Mouse (Mus musculus): ENCODE measurements around the gene Clstn3. TPM values are rescaled to one million over a fixed set of nuclear protein-coding genes. Genes with fewer than 3 reads are reported as not detected.
"Not testable (repeated sequence)": the region's sequence is repeated elsewhere in the genome, so short reads cannot be mapped to it uniquely, and the experiment has no call there.

The Clstn3 gene
- polyA plus RNA-seq, 1 experiment from 2014 or later: 160 TPM

DNA sequence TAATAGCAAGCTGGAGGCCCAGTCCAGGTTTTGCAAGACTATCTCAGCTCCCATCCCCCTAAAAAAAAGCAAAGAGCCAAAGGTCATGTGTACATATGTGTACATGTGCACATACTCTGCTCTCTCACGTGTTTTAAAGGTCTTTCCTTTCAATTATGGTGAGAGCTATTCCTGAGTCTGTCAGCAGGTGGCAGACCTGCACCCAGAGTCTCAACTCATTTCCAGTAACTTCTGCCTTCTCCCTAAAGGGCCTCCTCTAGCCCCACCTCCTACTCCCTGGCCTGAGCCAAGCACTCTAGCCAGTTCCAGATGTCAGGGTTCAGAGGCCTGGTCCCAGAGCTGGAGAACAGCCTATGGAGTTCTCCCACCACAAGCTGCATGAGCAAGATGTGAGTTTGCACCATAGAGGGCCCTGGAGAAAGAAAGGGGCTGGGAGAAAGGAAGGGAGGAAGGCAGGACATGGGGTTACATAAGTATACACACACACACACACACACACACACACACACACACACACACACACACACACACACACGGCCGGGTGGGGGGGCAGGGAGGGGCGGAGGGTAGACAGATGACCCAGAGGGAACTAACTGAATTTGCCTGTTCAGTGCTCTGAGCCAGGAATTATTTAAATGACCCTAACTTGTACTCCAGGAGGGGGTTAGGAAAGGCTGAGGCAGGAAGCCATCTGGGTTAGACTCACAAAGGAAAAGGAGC is 28.4 kb upstream of the Clstn3 start, which contains the start of gene C1rl:
C1rl (plus strand) TSS at position 272 of the 720 bp plus-strand sequence.
- 59% methylated on average over 4 of the region's 4 CpGs for WGBS
- peak; percentile 63; the same call in 1 of the 2 replicates for ATAC-seq (ENCODE audit: low FRiP score)
- no peak within 1 kb of the TSS for H3K4me2 ChIP-seq

GRCm38 (mm10) chr6:124491427-124491826 is 26.8 kb upstream of the Clstn3 start:
- Histone ChIP-seq H3K9ac (replicated peaks) (no peak overlapping the region), H3K27ac (replicated peaks) (no peak overlapping the region), H3K4me1 (no peaks in the 10 kb centered on the region), H3K27me3 (replicated peaks) (no peaks in the 10 kb centered on the region), H3K4me3 (replicated peaks) (no peak overlapping the region), H3K9me3 (replicated peaks) (no peaks in the 10 kb centered on the region), H3K4me2 (no peak overlapping the region), H3K36me3 (no peaks in the 10 kb centered on the region)
- 84% methylated on average over 6 of the region's 6 CpGs for WGBS
- no peak for ATAC-seq (ENCODE audit: low FRiP score)

More for the DNA sequence above, 28.4 kb upstream of the Clstn3 start, which contains the start of gene C1rl:
- no peaks in the 10 kb centered on the region for H3K4me1 ChIP-seq
- no peaks in the 10 kb centered on the region for H3K9me3 ChIP-seq (replicated peaks)
- no peak within 1 kb of the TSS for H3K4me3 ChIP-seq (replicated peaks)
- H3K36me3 ChIP-seq: no peaks in the 10 kb centered on the region
- no peaks in the 10 kb centered on the region for H3K27me3 ChIP-seq (replicated peaks)
- H3K9ac ChIP-seq (replicated peaks): no peak within 1 kb of the TSS
- H3K27ac ChIP-seq (replicated peaks): no peak within 1 kb of the TSS

GRCm38 (mm10) chr6:124488952-124489351 is 24.4 kb upstream of the Clstn3 start:
- WGBS: 88% methylated on average over 4 of the region's 4 CpGs
- no peaks in the 10 kb centered on the region for H3K9me3 ChIP-seq (replicated peaks)
- no peak for ATAC-seq (ENCODE audit: low FRiP score)
- no peaks in the 10 kb centered on the region for H3K27me3 ChIP-seq (replicated peaks)
- H3K36me3 ChIP-seq: no peaks in the 10 kb centered on the region
- no peak overlapping the region for H3K4me3 ChIP-seq (replicated peaks)
- no peak overlapping the region for H3K4me2 ChIP-seq
- H3K4me1 ChIP-seq: no peaks in the 10 kb centered on the region; the same call in 1 of the 2 replicates
- H3K27ac ChIP-seq (replicated peaks): no peak overlapping the region
- H3K9ac ChIP-seq (replicated peaks): no peak overlapping the region

DNA sequence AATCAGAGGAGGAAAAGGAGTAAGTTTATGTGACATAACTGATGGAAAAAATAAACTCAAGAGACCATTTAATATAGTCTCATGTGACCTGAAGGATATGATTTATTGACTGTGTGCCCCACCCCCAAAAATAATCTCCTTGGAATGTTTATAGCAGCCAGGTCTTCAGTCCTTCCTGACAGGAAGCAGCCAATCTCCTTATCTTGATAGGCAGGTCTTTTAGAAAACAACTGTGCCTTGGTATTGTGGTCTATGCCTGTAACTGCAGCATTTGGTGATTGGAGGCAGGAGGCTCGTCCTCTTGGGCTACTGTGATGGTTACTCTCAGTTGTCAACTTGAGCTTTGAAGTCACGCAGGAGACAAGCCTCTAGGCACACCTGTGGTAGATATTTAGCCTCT is 22.9 kb upstream of the Clstn3 start:
- Histone ChIP-seq H3K27ac (replicated peaks) (no peak overlapping the region), H3K4me2 (no peak overlapping the region), H3K4me1 (no peaks in the 10 kb centered on the region; the same call in 1 of the 2 replicates), H3K4me3 (replicated peaks) (no peak overlapping the region), H3K9me3 (replicated peaks) (no peaks in the 10 kb centered on the region), H3K9ac (replicated peaks) (no peak overlapping the region), H3K27me3 (replicated peaks) (no peaks in the 10 kb centered on the region), H3K36me3 (no peaks in the 10 kb centered on the region)
- no peak for ATAC-seq (ENCODE audit: low FRiP score)
- WGBS: 63% methylated on average over 2 of the region's 2 CpGs

GRCm38 (mm10) chr6:124485414-124486144 is 21.0 kb upstream of the Clstn3 start:
- no peaks in the 10 kb centered on the region for H3K36me3 ChIP-seq
- no peak overlapping the region for H3K9ac ChIP-seq (replicated peaks)
- WGBS: 30% methylated on average over 21 of the region's 21 CpGs
- H3K9me3 ChIP-seq (replicated peaks): no peaks in the 10 kb centered on the region
- peak; percentile 92 for ATAC-seq (ENCODE audit: low FRiP score)
- no peaks in the 10 kb centered on the region; the same call in 1 of the 2 replicates for H3K4me1 ChIP-seq
- peak overlapping the region; percentile 33 for H3K4me3 ChIP-seq (replicated peaks)
- no peaks in the 10 kb centered on the region for H3K27me3 ChIP-seq (replicated peaks)
- peak overlapping the region; percentile 52 for H3K4me2 ChIP-seq
- no peak overlapping the region; the same call in 1 of the 2 replicates for H3K27ac ChIP-seq (replicated peaks)

- Histone ChIP-seq H3K36me3 (no peaks in the 10 kb centered on the region), H3K27ac (replicated peaks) (no peak overlapping the region; the same call in 1 of the 2 replicates), H3K4me2 (peak overlapping the region; percentile 52), H3K4me1 (no peaks in the 10 kb centered on the region; the same call in 1 of the 2 replicates), H3K9ac (replicated peaks) (no peak overlapping the region), H3K27me3 (replicated peaks) (no peaks in the 10 kb centered on the region), H3K4me3 (replicated peaks) (0 out of 2 replicates have a peak overlapping the region, but pooled peaks have one; percentile 33), H3K9me3 (replicated peaks) (no peaks in the 10 kb centered on the region)
- no peak; the same call in 1 of the 2 replicates for ATAC-seq (ENCODE audit: low FRiP score)
- WGBS: 83% methylated on average over 7 of the region's 7 CpGs
Measured at GRCm38 (mm10) chr6:124484851-124485250, 20.3 kb upstream of the Clstn3 start.

- not testable (repeated sequence) for H3K9me3 ChIP-seq (replicated peaks); H3K4me1 ChIP-seq; H3K27ac ChIP-seq (replicated peaks); ATAC-seq (ENCODE audit: low FRiP score); H3K4me3 ChIP-seq (replicated peaks); H3K9ac ChIP-seq (replicated peaks); H3K36me3 ChIP-seq; H3K27me3 ChIP-seq (replicated peaks); H3K4me2 ChIP-seq
- 88% methylated on average over 3 of the region's 3 CpGs for WGBS
Measured at GRCm38 (mm10) chr6:124483831-124484230, 19.2 kb upstream of the Clstn3 start.

GRCm38 (mm10) chr6:124481571-124481970 is 17.0 kb upstream of the Clstn3 start:
- Histone ChIP-seq H3K27ac (replicated peaks) (no peak overlapping the region), H3K4me3 (replicated peaks) (no peak overlapping the region), H3K4me2 (no peak overlapping the region), H3K9me3 (replicated peaks) (no peaks in the 10 kb centered on the region), H3K36me3 (no peaks in the 10 kb centered on the region), H3K27me3 (replicated peaks) (no peaks in the 10 kb centered on the region), H3K4me1 (no peaks in the 10 kb centered on the region; the same call in 1 of the 2 replicates), H3K9ac (replicated peaks) (no peak overlapping the region)
- ATAC-seq (ENCODE audit: low FRiP score): no peak
- WGBS: 29% methylated on average over 6 of the region's 6 CpGs

DNA sequence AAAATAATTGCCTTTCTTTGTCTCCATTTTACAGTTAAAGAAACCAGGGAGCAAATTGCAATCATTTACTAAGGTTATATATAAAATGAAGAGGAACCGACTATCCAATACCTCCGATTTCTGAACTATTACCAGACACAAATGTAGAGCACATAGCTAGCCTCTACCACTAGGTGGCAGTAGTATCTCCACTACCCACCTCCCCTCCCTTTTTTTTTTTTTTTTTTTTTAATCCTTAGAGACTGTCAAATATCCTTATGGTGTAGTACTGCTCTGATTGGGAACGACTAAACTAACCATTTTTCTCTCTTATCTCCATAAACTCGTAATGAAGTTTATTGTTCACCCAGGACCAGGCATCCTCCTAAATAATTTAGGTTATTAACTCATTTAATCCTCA is 15.7 kb upstream of the Clstn3 start:
- ATAC-seq (ENCODE audit: low FRiP score): peak; percentile 48
- Histone ChIP-seq H3K9ac (replicated peaks) (no peak overlapping the region), H3K4me3 (replicated peaks) (no peak overlapping the region), H3K36me3 (no peaks in the 10 kb centered on the region), H3K4me1 (no peaks in the 10 kb centered on the region; the same call in 1 of the 2 replicates), H3K9me3 (replicated peaks) (no peaks in the 10 kb centered on the region), H3K27ac (replicated peaks) (no peak overlapping the region), H3K27me3 (replicated peaks) (no peaks in the 10 kb centered on the region), H3K4me2 (no peak overlapping the region)
- WGBS: 58% methylated on average over 4 of the region's 4 CpGs

GRCm38 (mm10) chr6:124479573-124479930 is 15.0 kb upstream of the Clstn3 start:
- ATAC-seq (ENCODE audit: low FRiP score): no peak
- no peaks in the 10 kb centered on the region for H3K27me3 ChIP-seq (replicated peaks)
- H3K9me3 ChIP-seq (replicated peaks): no peaks in the 10 kb centered on the region
- H3K4me3 ChIP-seq (replicated peaks): no peak overlapping the region
- WGBS: 86% methylated on average over 3 of the region's 3 CpGs
- H3K36me3 ChIP-seq: no peaks in the 10 kb centered on the region
- no peak overlapping the region for H3K4me2 ChIP-seq
- H3K4me1 ChIP-seq: no peaks in the 10 kb centered on the region
- no peak overlapping the region for H3K27ac ChIP-seq (replicated peaks)
- no peak overlapping the region for H3K9ac ChIP-seq (replicated peaks)

DNA sequence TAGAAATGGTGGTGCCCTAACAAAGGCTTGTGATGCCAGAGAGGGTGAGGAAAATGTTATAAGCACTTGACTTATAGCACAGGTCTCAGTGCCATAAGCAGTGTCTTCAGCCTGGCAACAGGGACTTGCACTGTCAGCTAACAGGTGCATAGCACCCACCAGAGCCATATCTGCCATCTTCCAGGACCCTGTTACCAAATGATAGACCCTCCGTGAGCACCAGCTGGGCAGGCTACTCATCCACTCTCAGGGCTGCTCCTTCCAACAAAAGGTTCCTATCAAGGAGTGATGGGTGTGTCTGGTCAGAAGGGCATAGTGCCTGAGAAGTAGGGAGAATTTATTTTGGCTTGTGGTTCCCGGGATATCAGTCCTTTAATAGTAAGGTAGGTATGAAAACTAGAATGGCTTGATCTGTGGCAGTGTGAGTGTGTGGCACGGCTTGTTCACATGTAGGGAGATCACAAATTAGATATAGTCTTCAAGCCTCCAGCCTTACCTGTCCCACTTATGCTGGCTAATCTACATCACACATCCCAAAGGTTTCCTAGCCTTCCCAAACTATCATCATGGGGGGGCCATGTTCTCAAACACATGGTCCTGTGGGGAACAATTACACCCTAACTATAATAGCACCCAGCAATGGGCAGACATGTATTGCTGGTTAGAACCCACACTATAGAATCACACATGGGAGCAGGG is 14.4 kb upstream of the Clstn3 start:
- no peaks in the 10 kb centered on the region for H3K4me1 ChIP-seq
- H3K9me3 ChIP-seq (replicated peaks): no peaks in the 10 kb centered on the region
- no peak for ATAC-seq (ENCODE audit: low FRiP score)
- H3K4me2 ChIP-seq: no peak overlapping the region
- no peak overlapping the region for H3K4me3 ChIP-seq (replicated peaks)
- no peaks in the 10 kb centered on the region for H3K36me3 ChIP-seq
- WGBS: 89% methylated on average over 3 of the region's 3 CpGs
- H3K9ac ChIP-seq (replicated peaks): no peak overlapping the region
- H3K27ac ChIP-seq (replicated peaks): no peak overlapping the region
- H3K27me3 ChIP-seq (replicated peaks): no peaks in the 10 kb centered on the region

Measured in neural tube, embryonic 15.5 days (tissue).